Mouse (Mus musculus): ENCODE data around the gene Kif28. TPM values are rescaled to one million over a fixed set of nuclear protein-coding genes. Genes with fewer than 3 reads are reported as not detected.
A peak's percentile ranks its signal among the peaks of the same experiment; 100 is the strongest.
"Not testable (repeated sequence)": the region's sequence is repeated elsewhere in the genome, so short reads cannot be mapped to it uniquely, and the experiment has no call there.

Kif28 gene
- total RNA-seq, 1 experiment from 2014 or later = not detected

DNA sequence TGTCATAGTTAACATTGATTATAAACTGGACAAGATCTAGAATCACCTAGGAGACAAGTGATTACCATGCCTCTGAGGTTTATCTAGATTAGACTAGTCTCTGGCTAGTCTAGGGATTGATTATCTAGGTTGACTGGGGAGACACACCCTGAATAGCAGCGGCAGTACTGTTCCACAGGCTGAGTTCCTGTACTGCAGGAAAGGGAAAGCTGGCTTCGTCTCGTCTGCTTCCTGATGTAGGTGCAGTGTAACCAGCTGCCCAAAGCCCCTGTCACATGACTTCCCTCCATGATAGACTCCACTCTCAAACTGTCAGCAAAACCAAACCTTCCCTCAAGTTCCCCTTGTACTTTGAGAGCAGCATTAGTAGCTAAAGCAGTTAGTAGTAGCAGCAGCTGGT lies 40.9 kb downstream of the Kif28 start:
- DNase-seq = no peak

DNA sequence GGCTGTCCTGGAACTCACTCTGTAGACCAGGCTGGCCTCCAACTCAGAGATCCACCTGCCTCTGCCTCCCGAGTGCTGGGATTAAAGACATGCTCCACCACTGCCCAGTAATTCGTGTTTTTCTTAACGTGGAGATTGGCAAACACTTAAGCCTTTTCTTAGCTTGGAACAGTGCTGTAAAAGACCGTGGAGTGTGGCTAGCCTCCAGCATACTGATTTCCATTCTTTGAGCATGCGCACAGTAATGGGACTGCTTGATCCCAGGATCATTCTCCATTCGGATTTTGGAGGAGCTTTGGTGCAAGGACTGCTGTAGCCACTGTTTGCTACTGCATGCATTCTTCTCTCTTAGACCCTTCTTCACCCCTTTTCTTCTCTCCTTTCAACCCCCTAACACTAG lies 55.6 kb downstream of the Kif28 start:
- no peak for DNase-seq

DNA sequence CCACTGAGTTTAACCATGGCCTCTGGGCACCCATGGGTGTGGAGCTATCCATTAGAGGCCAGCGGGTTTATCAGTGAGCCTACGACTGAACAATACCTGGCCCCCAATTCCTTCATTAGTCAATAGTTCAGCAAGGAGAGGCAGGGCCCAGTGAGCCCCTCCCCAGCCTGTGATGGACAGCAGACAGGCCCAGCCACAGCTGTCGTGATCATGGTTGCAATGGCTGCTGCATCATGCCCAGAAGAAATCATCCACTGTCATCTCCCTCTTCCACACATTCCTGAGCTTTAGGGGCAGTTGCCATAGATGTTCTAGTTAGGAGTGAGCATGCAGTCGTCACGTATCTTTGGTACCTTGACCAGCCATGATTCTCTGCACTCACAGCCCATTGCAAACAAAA lies 56.2 kb downstream of the Kif28 start:
- DNase-seq = no peak

DNA sequence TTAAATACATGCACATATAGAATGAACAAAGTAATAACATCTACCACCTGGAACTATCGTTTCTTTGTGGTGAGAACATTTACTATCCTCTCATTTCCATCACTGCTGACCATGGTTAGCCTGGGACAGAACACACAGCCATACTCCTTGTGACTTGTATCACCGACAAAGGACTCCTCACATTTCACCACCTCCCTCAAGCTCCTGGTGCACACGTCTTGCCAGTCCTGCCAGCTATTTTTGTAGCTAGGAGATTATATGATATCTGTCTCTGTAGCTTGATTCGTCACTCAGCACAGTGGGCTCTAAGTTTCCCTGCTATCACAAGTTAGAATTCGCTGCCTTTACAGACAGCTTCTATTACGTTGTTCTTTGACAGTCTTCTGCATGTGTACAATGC lies 56.7 kb downstream of the Kif28 start:
- no peak for DNase-seq

DNA sequence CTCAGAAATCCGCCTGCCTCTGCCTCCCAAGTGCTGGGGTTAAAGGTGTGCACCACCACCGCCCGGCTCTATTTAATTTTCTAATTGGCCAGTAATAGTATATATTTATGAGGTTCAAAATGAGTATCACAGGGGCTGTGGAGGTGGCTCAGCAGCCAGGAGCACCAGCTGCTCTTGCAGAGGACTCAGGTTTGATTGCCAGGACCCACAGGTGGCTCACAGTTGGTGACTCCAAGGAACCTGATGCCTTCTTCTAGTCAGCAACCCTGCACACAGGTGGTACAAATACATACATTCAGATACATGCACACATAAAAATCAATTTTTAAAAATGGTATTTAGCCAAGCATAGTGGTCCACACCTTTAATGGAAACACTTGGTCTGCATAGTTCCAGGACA lies 57.1 kb downstream of the Kif28 start:
- DNase-seq = no peak

DNA sequence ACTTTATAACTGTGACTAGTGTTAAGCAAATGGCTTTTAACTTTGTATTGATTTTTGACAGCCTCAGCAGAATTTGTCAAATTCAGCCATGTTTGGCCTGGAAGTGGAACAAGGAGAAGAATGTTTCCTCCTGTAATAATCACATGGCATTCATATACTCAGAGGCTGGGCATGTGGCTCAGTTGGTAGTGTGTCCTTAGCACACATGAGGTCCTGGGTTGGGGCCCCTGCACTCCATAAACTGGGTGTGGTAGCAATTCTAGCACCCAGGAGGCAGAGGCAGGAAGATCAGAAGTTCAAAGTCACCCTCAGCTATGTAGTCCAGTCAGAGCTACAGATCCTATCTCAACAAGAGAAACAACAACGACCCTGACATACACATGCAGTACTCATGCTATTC lies 57.8 kb downstream of the Kif28 start:
- no peak for DNase-seq

DNA sequence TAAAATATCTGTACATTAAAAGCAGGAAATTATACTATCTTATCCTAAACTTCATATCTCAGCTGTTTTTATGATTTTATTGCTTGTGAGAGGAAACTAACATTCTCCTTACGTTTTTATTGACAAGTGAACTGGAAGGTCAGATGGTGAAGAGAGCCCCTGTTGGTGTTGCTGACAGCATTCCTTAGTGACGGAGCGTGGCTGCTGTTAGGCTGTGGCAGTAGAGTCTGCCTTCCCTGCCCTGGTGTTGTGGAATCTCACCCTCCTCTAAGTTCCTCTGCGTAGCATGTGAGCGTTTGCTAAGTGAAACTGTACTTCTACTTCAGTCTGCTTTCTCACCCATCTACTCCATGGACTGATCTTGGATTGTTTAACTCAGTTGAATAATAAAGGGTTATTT lies 58.3 kb downstream of the Kif28 start:
- no peak for DNase-seq

DNA sequence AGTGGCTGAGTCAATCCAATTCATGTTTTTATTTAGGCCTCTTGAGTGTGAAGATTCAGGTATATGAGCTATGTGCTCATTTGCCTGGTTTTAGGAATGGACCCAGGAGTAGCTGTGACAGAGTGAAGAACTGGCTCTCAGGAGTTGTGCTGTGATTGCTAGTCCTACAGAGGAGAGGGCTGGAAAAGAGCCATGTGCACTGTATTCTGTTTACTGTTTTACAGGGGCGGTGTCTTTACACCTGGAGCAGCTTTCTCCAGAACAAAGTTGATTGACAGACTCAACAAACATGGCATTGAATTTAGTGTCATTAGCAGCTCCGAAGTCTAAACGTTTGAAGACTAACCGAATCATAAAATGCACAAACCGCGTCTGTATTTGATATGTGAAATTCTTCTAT lies 58.7 kb downstream of the Kif28 start:
- DNase-seq = no peak

DNA sequence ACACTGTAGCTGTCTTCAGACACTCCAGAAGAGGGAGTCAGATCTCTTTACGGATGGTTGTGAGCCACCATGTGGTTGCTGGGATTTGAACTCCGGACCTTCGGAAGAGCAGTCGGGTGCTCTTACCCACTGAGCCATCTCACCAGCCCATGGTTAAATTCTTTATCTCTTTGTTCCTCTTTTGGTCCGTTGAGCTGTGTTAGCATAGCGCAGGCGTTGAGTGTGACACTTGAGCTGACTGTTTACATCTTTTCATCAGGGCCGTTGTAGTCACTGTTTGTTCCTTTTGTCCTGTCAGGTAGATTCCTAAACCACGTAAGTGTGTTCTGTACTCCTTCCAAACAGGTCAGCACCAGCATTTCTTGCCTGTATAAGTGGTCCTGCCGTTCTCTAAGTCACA lies 62.3 kb downstream of the Kif28 start:
- DNase-seq = not testable (repeated sequence)

DNA sequence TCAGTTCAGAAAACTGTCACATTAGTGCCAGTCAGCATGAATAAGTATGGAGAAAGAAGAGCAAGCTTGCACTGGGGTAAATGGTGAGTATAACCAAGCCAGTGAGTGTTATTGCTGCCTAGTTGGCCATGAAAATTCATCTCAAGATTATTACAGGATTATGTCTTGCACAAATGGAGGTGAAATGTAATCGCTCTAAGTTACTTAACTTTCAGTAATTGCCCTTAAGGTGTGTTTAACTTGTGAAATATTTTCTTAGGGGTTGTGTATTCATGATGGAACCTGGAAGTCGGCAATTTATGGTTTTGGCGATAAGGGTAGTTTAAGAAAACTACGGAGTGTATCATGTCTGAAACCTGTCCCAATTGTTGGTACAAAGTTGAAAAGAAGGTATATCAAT lies 65.7 kb downstream of the Kif28 start:
- DNase-seq = no peak

DNA sequence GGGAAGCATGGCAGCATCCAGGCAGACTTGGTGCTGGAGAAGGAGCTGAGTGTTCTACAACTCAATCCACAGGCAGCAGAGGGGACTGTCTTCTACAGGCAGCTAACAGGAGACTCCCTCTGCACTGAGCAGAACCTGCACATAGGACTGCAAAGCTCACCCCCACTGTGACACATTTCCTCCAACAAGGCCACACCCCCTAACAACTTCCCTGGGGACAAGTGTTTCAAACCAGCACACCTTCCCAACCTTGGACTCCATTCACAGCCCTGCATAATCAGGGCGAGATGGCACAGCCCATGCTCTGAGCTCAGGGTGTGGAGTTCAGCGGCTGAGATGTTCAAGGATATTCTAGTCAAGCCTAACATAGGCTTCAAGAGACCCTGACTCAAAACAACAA lies 68.0 kb downstream of the Kif28 start:
- DNase-seq = no peak

DNA sequence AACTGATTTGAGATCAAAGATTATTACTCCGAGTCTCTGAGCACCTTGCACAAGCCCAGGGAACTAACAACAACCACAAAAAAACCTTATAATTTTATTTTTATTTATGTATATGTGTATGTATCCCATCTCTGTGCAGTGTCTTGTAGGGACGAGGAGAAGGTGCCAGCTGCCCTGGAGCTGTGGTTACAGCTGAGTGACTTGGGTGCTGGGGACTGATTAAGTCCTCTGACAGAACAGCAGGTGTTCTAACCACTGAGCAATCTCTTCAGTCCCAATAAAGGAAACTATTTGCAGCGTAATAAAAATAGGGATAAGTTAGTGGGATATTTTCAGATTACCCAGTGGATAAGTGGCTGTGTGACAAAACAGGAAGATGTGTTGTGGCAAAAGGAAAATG lies 70.7 kb downstream of the Kif28 start:
- no peak for DNase-seq

DNA sequence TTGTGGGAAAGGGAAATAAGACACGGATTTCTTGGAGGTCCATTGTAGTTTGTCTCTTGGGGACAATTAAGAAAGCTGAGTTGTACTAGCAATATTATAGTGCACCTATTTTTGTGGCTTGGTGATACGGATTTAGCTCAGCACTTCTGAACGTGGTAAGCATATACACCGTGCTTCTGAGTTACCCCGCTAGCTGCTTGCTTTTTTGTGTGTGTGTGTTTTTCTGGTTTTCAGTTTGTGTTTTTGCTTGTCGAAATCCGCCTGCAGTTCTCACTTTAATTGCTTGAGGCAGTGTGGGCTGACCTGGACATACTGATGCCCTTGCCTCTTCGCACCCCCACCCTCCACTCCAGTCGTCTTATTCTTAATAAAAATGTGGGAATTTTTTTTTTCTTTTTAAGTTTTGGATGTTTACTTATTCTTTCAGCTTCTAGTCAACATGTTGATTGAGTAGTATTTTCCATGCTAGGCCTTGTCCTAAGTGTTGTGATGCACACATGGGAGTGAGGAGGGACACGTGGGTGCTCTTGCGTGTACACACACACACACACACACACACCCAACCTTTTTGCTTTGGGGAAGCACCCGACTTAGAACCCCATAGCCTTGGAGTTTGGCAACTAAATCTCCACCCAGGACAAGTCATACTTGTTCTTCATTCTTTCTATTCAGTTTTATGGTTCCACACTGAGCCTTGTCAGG lies 76.1 kb downstream of the Kif28 start:
- peak; percentile 36 for DNase-seq

DNA sequence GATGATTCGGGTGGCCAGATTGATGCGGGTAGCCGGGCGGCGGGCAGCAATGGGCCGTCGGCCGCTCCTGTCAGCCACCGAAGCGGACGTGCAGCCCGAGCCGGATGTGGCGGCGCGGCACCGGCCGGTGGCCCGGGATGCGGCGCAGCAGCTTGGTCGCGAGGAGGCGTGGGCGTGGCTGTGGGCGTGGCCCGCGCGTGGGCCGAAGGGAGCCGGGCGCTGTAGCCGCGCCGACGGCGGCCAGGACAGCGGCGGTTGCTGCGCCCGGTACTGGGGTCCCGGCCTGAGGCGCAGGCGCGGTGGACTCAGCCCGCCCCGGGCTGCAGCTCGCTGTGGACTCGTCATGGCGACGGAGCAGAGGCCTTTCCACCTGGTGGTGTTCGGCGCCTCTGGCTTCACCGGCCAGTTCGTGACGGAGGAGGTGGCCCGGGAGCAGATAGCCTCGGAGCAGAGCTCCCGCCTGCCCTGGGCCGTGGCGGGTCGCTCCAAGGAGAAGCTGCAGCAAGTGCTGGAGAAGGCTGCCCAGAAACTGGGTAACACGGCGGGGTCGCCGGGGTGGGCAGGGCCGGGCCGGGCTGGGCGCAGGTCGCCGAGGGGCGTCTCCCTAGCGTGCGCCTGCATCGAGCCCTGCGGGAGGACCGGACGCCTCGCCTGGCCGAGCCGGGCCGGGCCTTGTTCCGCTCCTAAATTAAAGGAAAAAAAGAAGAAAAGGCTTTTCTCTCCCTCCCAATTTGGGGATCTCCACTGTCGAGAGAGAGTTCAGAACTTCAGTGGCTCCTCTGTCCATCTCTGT lies 76.9 kb downstream of the Kif28 start, which contains the start of gene Sccpdh:
Sccpdh (plus strand) TSS at position 198 of the 793 bp plus-strand sequence.
- peak; percentile 95 for DNase-seq

DNA sequence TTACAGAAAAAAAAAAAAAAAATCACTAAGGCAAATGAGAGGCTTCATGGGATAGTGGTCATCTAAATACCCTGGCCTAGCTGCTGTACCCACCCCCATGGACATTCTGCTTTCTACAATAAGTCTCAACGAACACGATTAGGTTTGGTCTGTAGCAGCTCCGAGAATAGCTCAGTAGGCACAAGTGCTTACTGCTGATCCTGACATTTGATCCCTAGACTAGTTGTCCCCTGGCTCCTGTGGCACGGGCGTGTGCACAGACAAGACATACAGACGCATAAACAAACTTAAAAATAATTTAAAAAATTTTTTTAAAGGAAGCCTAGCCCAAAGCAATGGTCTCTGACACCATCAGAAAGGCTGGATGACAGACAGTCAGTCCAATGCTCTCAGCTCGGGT lies 77.6 kb downstream of the Kif28 start:
- no peak for DNase-seq

DNA sequence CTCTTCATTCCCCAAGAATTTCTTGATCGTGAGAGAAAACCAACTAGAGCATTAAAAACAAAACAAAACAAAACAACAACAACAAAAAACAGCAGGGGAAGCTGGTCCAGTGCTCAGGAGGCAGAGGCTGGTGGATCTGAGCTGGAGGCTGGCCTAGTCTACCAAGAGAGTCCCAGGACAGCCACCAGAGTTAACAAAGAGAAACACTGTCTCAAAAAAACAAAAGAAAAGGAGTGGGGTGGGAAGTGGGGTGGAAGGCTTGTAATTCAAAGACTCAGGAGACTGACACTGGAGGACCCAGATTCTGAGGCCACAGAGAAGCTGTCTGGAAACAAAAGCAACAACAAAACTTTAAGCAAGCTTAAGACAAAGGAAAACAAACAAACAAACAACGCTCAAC lies 78.1 kb downstream of the Kif28 start:
- DNase-seq = no peak

DNA sequence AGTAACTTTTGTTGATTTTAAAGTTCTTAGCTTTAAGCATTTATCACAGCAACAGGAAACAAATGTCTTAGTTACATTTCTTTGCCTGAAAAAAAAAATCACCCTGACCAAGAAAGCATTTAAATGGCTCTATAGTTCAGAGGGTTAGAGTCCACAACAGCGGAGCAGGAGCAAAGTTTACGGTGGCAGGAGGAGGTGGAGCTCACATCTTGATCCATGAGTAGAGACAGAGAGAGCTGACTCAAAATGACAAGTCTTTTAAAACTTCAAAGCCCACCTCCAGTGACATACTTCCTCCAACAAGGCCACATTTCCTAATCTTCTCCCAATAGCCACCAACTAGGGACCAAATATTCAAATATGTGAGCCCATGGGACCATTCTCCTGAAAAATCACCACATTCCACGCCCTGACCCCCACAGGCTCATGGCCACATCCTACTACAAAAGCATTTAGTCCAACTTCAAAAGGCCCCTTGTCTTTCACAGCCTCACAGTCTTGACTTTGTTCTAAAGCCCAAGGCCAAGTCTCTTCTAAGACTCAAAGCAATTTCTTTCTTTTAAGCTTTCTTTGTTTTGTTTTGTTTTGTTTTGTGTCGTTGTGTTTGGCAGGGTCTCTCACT lies 80.7 kb downstream of the Kif28 start:
- no peak for DNase-seq

DNA sequence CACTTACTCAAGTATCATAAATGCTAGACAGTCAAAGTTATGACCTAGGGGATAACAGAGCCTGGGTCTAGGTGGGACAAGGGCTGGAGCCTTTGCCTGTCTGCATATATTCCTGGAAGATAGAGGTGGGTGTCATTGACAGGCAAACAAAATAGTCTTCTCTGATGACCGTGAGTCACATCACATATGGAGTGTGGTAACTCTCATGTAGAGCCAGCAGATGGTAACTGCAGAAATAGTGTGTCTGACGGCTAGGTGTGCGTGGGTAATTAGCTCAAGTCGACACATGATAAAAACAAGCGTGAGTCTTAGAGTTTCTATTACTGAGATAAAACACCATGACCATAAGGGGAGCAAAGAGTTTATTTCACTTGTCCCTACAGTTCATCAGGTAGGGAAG lies 82.0 kb downstream of the Kif28 start:
- DNase-seq = no peak

DNA sequence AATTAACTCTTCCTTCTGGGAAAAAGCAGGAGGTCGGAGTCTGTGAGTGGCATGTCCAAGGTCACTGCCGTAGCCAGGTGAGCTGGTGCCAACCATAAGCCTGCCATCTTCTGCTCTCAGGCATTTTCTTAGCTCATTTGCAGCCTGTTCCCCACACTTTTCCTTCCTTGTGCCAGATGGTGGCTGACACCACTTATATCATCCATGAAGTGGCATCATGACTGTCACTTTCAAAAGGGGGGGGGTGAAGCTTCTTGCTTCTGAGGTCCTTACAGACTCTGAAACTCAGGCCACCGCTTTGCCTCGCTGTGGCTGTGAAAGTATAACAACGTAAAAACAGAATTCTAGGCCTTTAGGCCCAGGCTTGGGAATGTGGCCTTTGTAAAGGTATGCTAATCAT lies 93.8 kb downstream of the Kif28 start:
- no peak for DNase-seq

DNA sequence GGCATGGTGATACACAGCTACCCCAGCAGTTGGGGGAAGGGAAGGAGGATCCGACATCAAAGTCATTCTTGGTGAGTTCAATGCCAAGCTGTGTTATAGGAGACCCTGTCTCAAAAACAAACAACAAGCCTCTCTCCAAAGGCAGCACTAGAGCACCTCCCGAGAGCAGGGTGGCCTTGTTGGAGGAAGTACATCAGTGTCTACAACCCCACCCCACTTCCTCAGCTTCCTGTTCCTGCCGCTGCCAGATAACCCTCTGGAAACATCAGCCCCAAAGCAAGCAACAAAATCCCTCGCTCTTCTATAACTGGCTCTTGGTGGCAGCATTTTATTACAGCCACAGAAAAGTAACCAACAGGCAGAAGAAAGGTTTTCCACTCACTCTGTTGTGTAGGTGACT lies 94.8 kb downstream of the Kif28 start:
- DNase-seq = no peak

DNA sequence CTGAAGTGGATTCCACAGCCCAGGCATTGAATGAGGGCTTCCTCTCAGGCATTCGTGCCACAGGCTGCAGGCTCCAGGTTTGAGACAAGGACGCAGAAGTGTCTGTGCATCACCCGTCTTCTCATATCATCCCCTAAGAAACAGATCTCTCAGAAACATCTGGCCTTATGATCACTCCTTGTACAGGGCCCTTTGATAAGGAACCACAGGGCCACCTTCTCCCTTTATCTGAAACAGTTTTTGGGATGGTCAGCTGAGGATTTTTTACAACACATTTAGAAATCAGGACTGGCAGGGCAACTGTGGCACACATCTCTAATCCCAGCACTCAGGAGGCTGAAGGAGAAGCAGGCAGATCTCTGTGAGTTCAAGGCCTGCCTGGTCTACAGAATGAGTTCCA lies 95.7 kb downstream of the Kif28 start:
- DNase-seq = no peak

DNA sequence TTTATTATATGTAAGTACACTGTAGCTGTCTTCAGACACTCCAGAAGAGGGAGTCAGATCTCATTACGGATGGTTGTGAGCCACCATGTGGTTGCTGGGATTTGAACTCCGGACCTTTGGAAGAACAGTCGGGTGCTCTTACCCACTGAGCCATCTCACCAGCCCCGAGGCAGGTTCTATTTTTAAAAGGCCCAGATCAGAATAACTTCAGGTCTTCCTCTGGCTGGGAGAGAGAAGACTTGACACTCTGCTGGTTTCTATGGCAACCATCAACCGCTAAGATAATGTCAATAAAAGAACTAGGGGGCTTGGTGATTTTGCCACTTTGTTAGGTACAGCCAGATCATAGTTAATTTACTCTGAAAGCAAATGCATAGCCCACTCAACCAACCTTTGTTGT lies 96.4 kb downstream of the Kif28 start:
- DNase-seq = not testable (repeated sequence)

DNA sequence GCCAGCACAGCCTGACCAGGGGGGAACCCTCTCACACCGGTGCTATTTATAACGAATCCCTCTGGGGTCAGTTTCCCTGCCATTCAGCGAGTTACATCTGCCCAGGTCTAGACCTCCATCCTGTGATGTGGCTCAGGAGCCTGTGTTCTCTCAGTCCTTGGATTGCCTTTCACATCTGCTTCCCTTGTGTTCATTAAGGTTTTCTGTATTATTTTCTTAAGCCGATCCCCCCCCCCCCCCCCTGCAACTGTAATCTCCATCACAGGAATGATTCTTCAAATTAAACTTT lies 99.1 kb downstream of the Kif28 start:
- no peak for DNase-seq
